Comparison of ENCODE assay signal across 17 mouse cellular contexts in genomic region chr10:45314865-45315264, GRCm38 (mm10). TPM values are rescaled to one million over a fixed set of nuclear protein-coding genes. Genes with fewer than 3 reads are reported as not detected.
"Had no signal": no experiment of that assay in that cellular context is flagged by ENCODE, and none has a peak within 500 bp of the region (broad histone marks: within the 10 kb centered on the region; RNA-seq: fewer than 3 reads in every experiment).

No protein-coding gene starts in this region.

- H3K4me3 ChIP-seq: intestine, embryonic 15.5 days; left cerebral cortex, adult 2 months; limb, embryonic 12.5 days; midbrain, embryonic 13.5 days; neural tube, embryonic 15.5 days had no signal

- H3K4me2 ChIP-seq: intestine, embryonic 15.5 days; limb, embryonic 12.5 days; midbrain, embryonic 13.5 days; neural tube, embryonic 15.5 days had no signal

- DNase-seq: kidney, adult 18-20 months; kidney, postnatal 10 days; kidney, postnatal 4 days; lung, adult 18-20 months; lung, postnatal 36 days; right cerebral cortex, adult 18-20 months; right cerebral cortex, postnatal 25 days; thymus, postnatal 4 days had no signal

- H3K27ac ChIP-seq: intestine, embryonic 15.5 days; left cerebral cortex, adult 2 months; limb, embryonic 12.5 days; liver, embryonic 14.5 days; midbrain, embryonic 13.5 days; neural tube, embryonic 15.5 days; stomach, postnatal 0 days had no signal

- H3K27me3 ChIP-seq: intestine, embryonic 15.5 days; limb, embryonic 12.5 days; midbrain, embryonic 13.5 days; neural tube, embryonic 15.5 days had no signal

- H3K36me3 ChIP-seq: intestine, embryonic 15.5 days; limb, embryonic 12.5 days; midbrain, embryonic 13.5 days; neural tube, embryonic 15.5 days had no signal

- ATAC-seq: intestine, embryonic 15.5 days; midbrain, embryonic 13.5 days had no signal

RNA-seq across cellular contexts. Expression of gene Bves, which starts 20.7 kb away (rescaled TPM):
- total RNA-seq: megakaryocyte progenitor cell, adult 5-6 weeks had no signal
- polyA plus RNA-seq: liver, adult 2 months had no signal
